Mouse (Mus musculus): Measurements from ENCODE around the gene Mif4gd. TPM values are rescaled to one million over a fixed set of nuclear protein-coding genes. Genes with fewer than 3 reads are reported as not detected.

The Mif4gd gene
- total and polyA plus RNA-seq, 3 experiments, result 51.3 to 94.0 (median 54.7) TPM

DNA sequence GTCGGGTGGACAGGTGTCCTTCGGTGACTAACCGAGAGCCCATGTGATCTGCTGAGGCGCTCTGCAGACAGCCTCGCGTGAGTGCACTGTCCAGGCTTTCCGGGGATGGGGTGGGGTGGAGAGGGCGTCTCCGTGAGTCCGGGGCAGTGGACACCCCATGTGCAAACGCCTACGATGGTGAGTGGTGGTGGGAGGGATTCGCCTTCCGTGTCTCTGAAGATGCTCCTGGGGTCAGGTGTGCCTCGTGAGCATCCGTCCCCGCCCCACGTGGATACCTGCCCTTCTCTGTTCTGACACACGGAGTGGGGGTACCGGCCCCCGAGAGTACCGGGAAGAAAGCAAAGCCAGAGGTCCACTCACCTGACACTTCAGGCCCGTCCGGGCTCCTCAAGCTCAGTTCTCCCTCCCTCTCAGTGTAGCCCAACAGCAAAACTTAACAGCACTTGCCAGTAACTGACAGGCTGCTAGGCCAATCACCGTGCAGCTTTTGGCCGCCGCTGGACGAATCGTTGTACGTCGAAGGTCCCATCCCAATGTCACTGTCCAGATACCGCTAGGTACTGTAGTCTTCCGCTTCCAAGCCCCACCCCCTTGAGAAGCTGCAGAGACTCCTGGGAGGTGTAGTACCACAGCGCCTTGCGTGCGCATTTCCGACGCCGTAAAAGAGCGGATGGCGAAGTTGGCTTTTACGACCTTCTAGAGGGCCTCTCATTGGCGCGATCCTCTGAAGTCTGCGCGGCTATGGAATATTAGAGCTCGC is 15.1 kb upstream of the Mif4gd start, which contains the start of gene Slc25a19:
Gene Slc25a19, minus strand, starts transcription at position 591 of the 760 bp plus-strand sequence.
- Histone ChIP-seq H3K27me3 (ENCODE audit: control insufficient read depth, insufficient read depth, low read length) (no peaks in the 10 kb centered on the region), H3K27ac (peak within 1 kb of the TSS; percentile 80), H3K4me3 (peak within 1 kb of the TSS; percentile 84), H3K9ac (ENCODE audit: low read depth, low read length) (peak within 1 kb of the TSS; percentile 73), H3K36me3 (ENCODE audit: control insufficient read depth, insufficient read depth, low read length) (no peaks in the 10 kb centered on the region), H3K4me1 (ENCODE audit: control insufficient read depth, insufficient read depth, low read length) (peaks cover 1% of the 10 kb centered on the region), H3K79me2 (replicated peaks; ENCODE audit: control insufficient read depth, insufficient read depth, low read length) (no peaks in the 10 kb centered on the region; the same call in 1 of the 2 replicates)
- WGBS, result under 1% methylated on average over 47 of the region's 47 CpGs
- intact Hi-C loops (cut with DNase I), result no loop called here
- TF ChIP-seq EP300 (IDR thresholded peaks at IDR 0.05; ENCODE audit: insufficient read depth, low read depth, low read length), result peak; percentile 71; the same call in 1 of the 2 replicates
- TF ChIP-seq CTCF (IDR thresholded peaks at IDR 0.05), result 0 out of 2 replicates have a peak, but pooled peaks have one; percentile 3
- peak; percentile 94 for TF ChIP-seq POLR2A (IDR thresholded peaks at IDR 0.05; ENCODE audit: insufficient read depth, low read depth, low read length)
- DNase-seq, result peak; percentile 99 to 100

DNA sequence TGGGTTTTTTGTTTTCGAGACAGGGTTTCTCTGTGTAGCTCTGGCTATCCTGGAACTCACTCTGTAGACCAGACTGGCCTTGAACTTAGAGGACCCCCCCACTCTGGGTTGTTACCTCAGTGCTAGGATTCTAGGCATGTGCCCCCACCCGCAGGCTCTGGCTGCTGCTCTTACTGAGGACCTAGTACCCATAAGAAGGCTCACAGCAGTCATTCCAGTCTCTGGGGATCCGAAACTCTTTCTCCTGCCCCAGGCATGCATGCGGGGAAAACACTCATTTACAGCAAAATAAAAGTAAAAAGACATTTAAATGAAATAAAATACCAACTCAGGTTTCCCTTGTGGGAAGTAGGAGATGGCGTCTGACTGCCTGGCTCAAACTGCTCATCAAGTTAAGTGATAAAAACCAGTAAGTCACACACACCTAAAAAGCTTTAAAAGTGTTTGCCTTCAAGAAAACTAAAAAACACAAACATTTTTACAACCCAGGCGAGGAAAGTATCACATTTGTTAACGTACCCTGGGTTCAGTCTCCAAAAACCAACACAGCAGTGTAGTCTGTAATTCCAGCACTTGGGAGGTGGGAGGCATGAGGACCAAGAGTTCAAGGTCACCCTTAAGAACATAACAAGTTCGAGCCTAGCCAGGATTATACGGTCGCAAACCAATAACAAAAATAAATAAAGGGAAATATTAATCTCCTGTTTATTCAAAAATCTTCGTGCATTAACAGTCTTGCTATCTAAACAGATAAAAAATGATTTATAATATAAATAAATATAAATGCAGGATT is 14.3 kb upstream of the Mif4gd start:
- intact Hi-C loops (cut with DNase I), result no loop called here
- H3K4me3 ChIP-seq, result peak overlapping the region; percentile 84
- no peak overlapping the region for H3K9ac ChIP-seq (ENCODE audit: low read depth, low read length)
- peak overlapping the region; percentile 80 for H3K27ac ChIP-seq
- 47% methylated on average over 11 of the region's 11 CpGs for WGBS
- H3K36me3 ChIP-seq (ENCODE audit: control insufficient read depth, insufficient read depth, low read length), result no peaks in the 10 kb centered on the region
- no peak for DNase-seq
- no peaks in the 10 kb centered on the region; the same call in 1 of the 2 replicates for H3K79me2 ChIP-seq (replicated peaks; ENCODE audit: control insufficient read depth, insufficient read depth, low read length)
- TF ChIP-seq EP300 (IDR thresholded peaks at IDR 0.05; ENCODE audit: insufficient read depth, low read depth, low read length), result no peak
- no peak for TF ChIP-seq POLR2A (IDR thresholded peaks at IDR 0.05; ENCODE audit: insufficient read depth, low read depth, low read length)
- no peak for TF ChIP-seq CTCF (IDR thresholded peaks at IDR 0.05)
- H3K4me1 ChIP-seq (ENCODE audit: control insufficient read depth, insufficient read depth, low read length), result peaks cover 1% of the 10 kb centered on the region
- no peaks in the 10 kb centered on the region for H3K27me3 ChIP-seq (ENCODE audit: control insufficient read depth, insufficient read depth, low read length)

DNA sequence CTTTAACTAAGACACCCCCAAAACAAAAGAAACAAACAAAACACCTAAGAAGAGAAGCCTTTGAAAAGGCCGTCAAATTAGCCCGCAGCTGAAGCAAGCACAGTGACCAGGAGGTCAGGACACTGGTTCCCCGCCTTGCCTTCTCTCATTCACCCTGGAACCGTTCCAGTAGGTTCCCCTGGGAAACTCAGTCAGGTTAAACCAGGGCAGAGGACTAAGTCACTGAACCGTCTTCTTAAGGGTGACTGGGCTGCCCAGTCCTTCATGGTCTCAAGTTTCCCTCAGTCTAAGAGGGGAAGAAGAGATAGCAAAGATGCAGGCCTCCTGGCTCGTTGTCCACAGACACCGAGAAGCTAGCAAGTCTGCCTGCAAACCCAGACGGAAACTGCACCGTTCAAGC is 13.1 kb upstream of the Mif4gd start:
- H3K27ac ChIP-seq, result no peak overlapping the region
- DNase-seq, result no peak
- H3K36me3 ChIP-seq (ENCODE audit: control insufficient read depth, insufficient read depth, low read length), result no peaks in the 10 kb centered on the region
- intact Hi-C loops (cut with DNase I), result no loop called here
- TF ChIP-seq CTCF (IDR thresholded peaks at IDR 0.05) (no peak), EP300 (IDR thresholded peaks at IDR 0.05; ENCODE audit: insufficient read depth, low read depth, low read length) (no peak), POLR2A (IDR thresholded peaks at IDR 0.05; ENCODE audit: insufficient read depth, low read depth, low read length) (no peak)
- H3K4me1 ChIP-seq (ENCODE audit: control insufficient read depth, insufficient read depth, low read length), result peaks cover 1% of the 10 kb centered on the region
- 45% methylated on average over 9 of the region's 9 CpGs for WGBS
- no peaks in the 10 kb centered on the region; the same call in 1 of the 2 replicates for H3K79me2 ChIP-seq (replicated peaks; ENCODE audit: control insufficient read depth, insufficient read depth, low read length)
- H3K27me3 ChIP-seq (ENCODE audit: control insufficient read depth, insufficient read depth, low read length), result no peaks in the 10 kb centered on the region
- H3K9ac ChIP-seq (ENCODE audit: low read depth, low read length), result no peak overlapping the region
- H3K4me3 ChIP-seq, result no peak overlapping the region

DNA sequence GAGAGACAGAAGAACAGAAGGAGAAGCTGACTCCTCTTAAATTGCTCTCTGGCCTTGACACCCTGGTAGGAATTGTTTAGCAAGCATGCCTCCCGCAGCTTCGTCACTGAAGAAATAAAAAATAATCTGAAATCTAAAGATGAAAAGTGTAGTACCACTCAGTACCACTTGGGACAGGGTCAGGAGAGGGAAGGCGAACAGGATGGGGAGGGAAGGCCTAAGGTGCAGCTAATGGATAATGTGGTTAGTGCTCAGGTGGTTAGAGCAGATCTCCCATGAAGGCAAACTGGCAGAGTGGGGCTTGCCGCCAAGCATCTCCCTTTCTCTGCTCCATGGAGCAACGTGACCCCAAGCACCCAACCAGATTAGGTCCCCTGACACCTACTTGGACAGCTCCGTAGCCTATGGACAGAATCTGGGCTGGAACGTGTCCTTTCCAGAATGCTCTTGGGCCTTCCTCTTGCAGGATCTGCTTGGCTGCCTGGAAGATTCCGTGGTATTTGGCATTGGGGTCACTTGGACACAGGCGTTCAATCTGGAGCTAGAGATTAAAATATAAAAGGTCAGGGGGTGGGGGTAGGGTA is 10.8 kb upstream of the Mif4gd start:
- Histone ChIP-seq H3K4me1 (ENCODE audit: control insufficient read depth, insufficient read depth, low read length) (no peaks in the 10 kb centered on the region; the same call in 1 of the 2 replicates), H3K9ac (ENCODE audit: low read depth, low read length) (no peak overlapping the region), H3K27me3 (ENCODE audit: control insufficient read depth, insufficient read depth, low read length) (no peaks in the 10 kb centered on the region), H3K79me2 (replicated peaks; ENCODE audit: control insufficient read depth, insufficient read depth, low read length) (no peaks in the 10 kb centered on the region; the same call in 1 of the 2 replicates), H3K4me3 (no peak overlapping the region), H3K27ac (no peak overlapping the region), H3K36me3 (ENCODE audit: control insufficient read depth, insufficient read depth, low read length) (no peaks in the 10 kb centered on the region)
- DNase-seq, result no peak
- TF ChIP-seq CTCF (IDR thresholded peaks at IDR 0.05) (peak; percentile 53), EP300 (IDR thresholded peaks at IDR 0.05; ENCODE audit: insufficient read depth, low read depth, low read length) (no peak)
- WGBS, result 76% methylated on average over 9 of the region's 9 CpGs
- intact Hi-C loops (cut with DNase I), result no loop called here

DNA sequence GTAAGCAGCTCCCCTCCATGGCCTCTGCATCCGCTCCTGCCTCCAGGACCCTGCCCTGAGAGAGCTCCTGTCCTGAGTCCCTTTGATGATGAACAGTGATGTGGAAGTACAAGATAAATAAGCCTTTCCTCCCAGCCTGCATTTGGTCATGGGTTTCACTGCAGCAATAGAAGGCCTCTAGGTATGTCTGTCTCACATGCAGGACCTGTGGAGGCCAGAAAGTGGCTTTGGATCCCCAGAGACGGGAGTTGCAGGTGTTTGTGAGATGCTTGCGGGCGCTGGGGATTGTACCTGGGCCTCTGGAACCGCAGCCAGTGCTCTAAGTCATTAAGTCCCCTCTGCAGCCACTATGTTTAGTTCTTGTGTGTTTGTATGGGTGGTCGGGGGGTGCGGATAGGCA is 7.2 kb upstream of the Mif4gd start:
- DNase-seq, result no peak

More for the DNA sequence above, 7.2 kb upstream of the Mif4gd start:
- TF ChIP-seq EP300 (IDR thresholded peaks at IDR 0.05; ENCODE audit: insufficient read depth, low read depth, low read length) (no peak), CTCF (IDR thresholded peaks at IDR 0.05) (no peak), POLR2A (IDR thresholded peaks at IDR 0.05; ENCODE audit: insufficient read depth, low read depth, low read length) (no peak)
- Histone ChIP-seq H3K27me3 (ENCODE audit: control insufficient read depth, insufficient read depth, low read length) (no peaks in the 10 kb centered on the region), H3K36me3 (ENCODE audit: control insufficient read depth, insufficient read depth, low read length) (no peaks in the 10 kb centered on the region), H3K9ac (ENCODE audit: low read depth, low read length) (no peak overlapping the region), H3K27ac (no peak overlapping the region), H3K4me1 (ENCODE audit: control insufficient read depth, insufficient read depth, low read length) (no peaks in the 10 kb centered on the region), H3K79me2 (replicated peaks; ENCODE audit: control insufficient read depth, insufficient read depth, low read length) (no peaks in the 10 kb centered on the region), H3K4me3 (no peak overlapping the region)
- intact Hi-C loops (cut with DNase I), result no loop called here
- WGBS, result 99% methylated on average over 7 of the region's 7 CpGs
